Comparison of ENCODE assay signal across 30 mouse cellular contexts in the genomic region with DNA sequence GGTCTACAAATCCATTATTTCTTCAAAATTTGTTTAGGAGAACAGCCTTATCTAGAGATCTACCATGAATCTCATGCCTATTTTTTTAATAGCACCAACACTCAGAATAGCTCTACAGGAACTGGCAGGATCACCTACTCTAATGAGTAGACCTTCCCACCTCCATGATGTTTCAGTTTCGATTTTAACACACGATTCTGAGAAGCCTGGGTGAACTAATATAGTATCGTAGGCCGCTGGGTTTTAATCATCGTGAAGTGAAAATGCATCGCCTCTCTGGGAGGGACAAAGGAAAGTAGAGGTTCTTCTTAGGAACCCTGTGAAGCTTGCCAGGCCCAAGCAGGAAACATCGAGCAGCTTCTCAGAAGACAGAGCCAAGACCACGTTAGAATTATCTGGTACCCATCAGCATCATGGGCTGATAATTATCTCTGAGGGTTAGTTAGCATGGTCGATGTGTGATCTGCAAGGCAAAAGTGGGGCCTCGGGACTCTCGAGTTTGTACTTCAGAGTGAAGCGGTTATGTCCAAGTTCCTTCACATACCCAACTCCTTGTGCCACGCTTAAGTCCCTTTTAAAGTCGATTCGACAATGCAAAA.
DNase-seq lines count a peak whose midpoint lies in the region; ATAC-seq and TF ChIP-seq lines count a peak whose summit lies in the region.
"Had no signal": no experiment of that assay in that cellular context is flagged by ENCODE, and none has a peak within 500 bp of the region (broad histone marks: within the 10 kb centered on the region; RNA-seq: fewer than 3 reads in every experiment).

No protein-coding gene starts in this region.

- ATAC-seq in forebrain, embryonic 11.5 days (replicated peaks; ENCODE audit: low FRiP score), result no peak
- ATAC-seq in neural tube, embryonic 15.5 days (ENCODE audit: low FRiP score), result no peak
- ATAC-seq: forebrain, embryonic 16.5 days; intestine, embryonic 16.5 days; midbrain, embryonic 13.5 days had no signal

- peak; percentile 73 for DNase-seq in CD4-positive helper T cell, adult 2 months (ENCODE audit: low read depth, low spot score)
- DNase-seq in CH12.LX (ENCODE audit: extremely low read depth), result peak; percentile 79
- DNase-seq in induced T-regulatory cell, adult 2 months (ENCODE audit: low read depth), result peak; percentile 84
- DNase-seq in testis, postnatal 10 days (ENCODE audit: low spot score), result no peak
- no peak for DNase-seq in forebrain, embryonic 11.5 days (ENCODE audit: low spot score)
- DNase-seq: adrenal gland, postnatal 10 days; B cell, adult 2 months; cerebellum, adult 11 months; cerebellum, adult 9-10 months; cerebellum, postnatal 36 days; heart, adult 2 months; heart, postnatal 10 days; kidney, adult 8-10 months; layer of hippocampus, postnatal 36 days; liver; lung, adult 2 months; lung, postnatal 10 days; right cerebral cortex, postnatal 4 days; thymus, postnatal 4 days had no signal

- H3K27ac ChIP-seq in CH12.LX (ENCODE audit: insufficient read depth, low read depth), result peak overlapping the region; percentile 78
- H3K27ac ChIP-seq in small intestine, adult 2 months (ENCODE audit: insufficient read depth, low read depth, low read length), result peak overlapping the region; percentile 49
- no peak overlapping the region for H3K27ac ChIP-seq in forebrain, embryonic 11.5 days (ENCODE audit: low read depth, low read length)
- no peak overlapping the region for H3K27ac ChIP-seq in neural tube, embryonic 15.5 days (replicated peaks)
- H3K27ac ChIP-seq: heart, adult 2 months; heart, embryonic 13.5 days; hindbrain, embryonic 15.5 days; kidney, postnatal 0 days; liver, embryonic 14.5 days; macrophage; midbrain, embryonic 13.5 days had no signal

- H3K9ac ChIP-seq in CH12.LX (ENCODE audit: insufficient read depth, low read depth), result peak overlapping the region; percentile 75
- H3K9ac ChIP-seq in forebrain, embryonic 11.5 days (ENCODE audit: low read length), result no peak overlapping the region
- H3K9ac ChIP-seq in neural tube, embryonic 15.5 days (replicated peaks), result no peak overlapping the region
- H3K9ac ChIP-seq: embryonic facial prominence, embryonic 12.5 days; heart, embryonic 13.5 days; hindbrain, embryonic 15.5 days; liver, embryonic 14.5 days; midbrain, embryonic 13.5 days had no signal

- no peaks in the 10 kb centered on the region for H3K36me3 ChIP-seq in CH12.LX (replicated peaks in 1 of 2; ENCODE audit: control insufficient read depth in 1 of 2, insufficient read depth in 1 of 2, low read length in 1 of 2)
- H3K36me3 ChIP-seq in small intestine, adult 2 months (ENCODE audit: control insufficient read depth, insufficient read depth, low read length), result no peaks in the 10 kb centered on the region
- no peaks in the 10 kb centered on the region for H3K36me3 ChIP-seq in forebrain, embryonic 11.5 days (ENCODE audit: control insufficient read depth, insufficient read depth, low read length)
- H3K36me3 ChIP-seq in neural tube, embryonic 15.5 days, result no peaks in the 10 kb centered on the region
- H3K36me3 ChIP-seq: embryonic facial prominence, embryonic 12.5 days; heart, embryonic 13.5 days; hindbrain, embryonic 15.5 days; midbrain, embryonic 13.5 days had no signal

- in situ Hi-C loops in CH12.LX (cut with MboI; ENCODE audit: low pct_ligation_motif_present, low pct_unique_long_range_greater_than_20kb, low sequenced_read_pairs), result no loop called here

- H3K4me1 ChIP-seq in CH12.LX (ENCODE audit: control insufficient read depth in 1 of 2, insufficient read depth in 2 of 2), result peaks cover 9 to 25% of the 10 kb centered on the region in 2 experiments; a peak in 3 of 4 replicates
- H3K4me1 ChIP-seq in small intestine, adult 2 months (ENCODE audit: control insufficient read depth, insufficient read depth, insufficient read length, low read length), result no peaks in the 10 kb centered on the region
- no peaks in the 10 kb centered on the region for H3K4me1 ChIP-seq in forebrain, embryonic 11.5 days (replicated peaks; ENCODE audit: control insufficient read depth, insufficient read depth, low read length)
- H3K4me1 ChIP-seq in neural tube, embryonic 15.5 days, result no peaks in the 10 kb centered on the region
- H3K4me1 ChIP-seq: heart, embryonic 13.5 days; hindbrain, embryonic 15.5 days; midbrain, embryonic 13.5 days had no signal

- H3K79me2 ChIP-seq in CH12.LX (replicated peaks; ENCODE audit: control insufficient read depth, extremely low read depth, insufficient read depth, poor library complexity, severe bottlenecking), result no peaks in the 10 kb centered on the region

- no peak for TF ChIP-seq RAD21 in CH12.LX (IDR thresholded peaks at IDR 0.05; ENCODE audit: low read depth, low read length)

- H3K4me2 ChIP-seq in CH12.LX (ENCODE audit: insufficient read depth, low read depth, poor library complexity, severe bottlenecking), result peak overlapping the region; percentile 88
- H3K4me2 ChIP-seq in forebrain, embryonic 11.5 days (ENCODE audit: low read depth, low read length, severe bottlenecking), result no peak overlapping the region
- H3K4me2 ChIP-seq in neural tube, embryonic 15.5 days, result no peak overlapping the region
- H3K4me2 ChIP-seq: embryonic facial prominence, embryonic 12.5 days; heart, embryonic 13.5 days; hindbrain, embryonic 15.5 days; midbrain, embryonic 13.5 days had no signal

- no peaks in the 10 kb centered on the region for H3K27me3 ChIP-seq in CH12.LX (replicated peaks)
- H3K27me3 ChIP-seq in small intestine, adult 2 months (ENCODE audit: control insufficient read depth, insufficient read depth, low read length), result no peaks in the 10 kb centered on the region
- H3K27me3 ChIP-seq in forebrain, embryonic 11.5 days (ENCODE audit: control insufficient read depth, insufficient read depth, low read length), result no peaks in the 10 kb centered on the region
- H3K27me3 ChIP-seq in neural tube, embryonic 15.5 days (replicated peaks), result no peaks in the 10 kb centered on the region
- H3K27me3 ChIP-seq: embryonic facial prominence, embryonic 12.5 days; heart, embryonic 13.5 days; hindbrain, embryonic 15.5 days; midbrain, embryonic 13.5 days had no signal

- dilution Hi-C loops in CH12.LX (cut with MboI; ENCODE audit: extremely low pct_ligation_motif_present, extremely low pct_unique_long_range_greater_than_20kb, low sequenced_read_pairs), result no loop called here

- WGBS in small intestine, adult 2 months, result 72% methylated on average over 15 of the region's 15 CpGs
- WGBS in forebrain, embryonic 11.5 days, result 89% methylated on average over 15 of the region's 15 CpGs
- 95% methylated on average over 15 of the region's 15 CpGs for WGBS in neural tube, embryonic 15.5 days

- peak overlapping the region; percentile 27 to 30 (median 29) for H3K4me3 ChIP-seq in CH12.LX (replicated peaks in 1 of 3; ENCODE audit: low read depth in 2 of 3, low read length in 2 of 3, poor library complexity in 1 of 3)
- no peak overlapping the region; the same call in 1 of the 2 replicates for H3K4me3 ChIP-seq in small intestine, adult 2 months (ENCODE audit: low read depth, low read length)
- no peak overlapping the region for H3K4me3 ChIP-seq in forebrain, embryonic 11.5 days (ENCODE audit: low read depth, low read length)
- no peak overlapping the region for H3K4me3 ChIP-seq in neural tube, embryonic 15.5 days (replicated peaks)
- H3K4me3 ChIP-seq: embryonic facial prominence, embryonic 12.5 days; heart, adult 2 months; heart, embryonic 13.5 days; hindbrain, embryonic 15.5 days; midbrain, embryonic 13.5 days had no signal

- peak; percentile 45; the same call in 1 of the 2 replicates for TF ChIP-seq POLR2A in CH12.LX (IDR thresholded peaks at IDR 0.05; ENCODE audit: low read depth, low read length)
- no peak for TF ChIP-seq POLR2A in small intestine, adult 2 months (IDR thresholded peaks at IDR 0.05; ENCODE audit: low read depth, low read length)

- TF ChIP-seq CTCF in CH12.LX (conservative IDR thresholded peaks at IDR 0.05 in 1 of 2, IDR thresholded peaks at IDR 0.05 in 1 of 2; ENCODE audit: low read depth in 2 of 2, low read length in 2 of 2), result no peak
- no peak for TF ChIP-seq CTCF in small intestine, adult 2 months (IDR thresholded peaks at IDR 0.05; ENCODE audit: extremely low read depth, insufficient read length, insufficient replicate concordance, low read depth, low read length)

- TF ChIP-seq EP300 in CH12.LX (IDR thresholded peaks at IDR 0.05; ENCODE audit: low read length), result peak; percentile 71

- H3K9me3 ChIP-seq in CH12.LX (replicated peaks; ENCODE audit: low read length), result peaks cover 6% of the 10 kb centered on the region
- H3K9me3 ChIP-seq in forebrain, embryonic 11.5 days (ENCODE audit: control insufficient read depth, low read length), result no peaks in the 10 kb centered on the region
- no peaks in the 10 kb centered on the region for H3K9me3 ChIP-seq in neural tube, embryonic 15.5 days (replicated peaks)
- H3K9me3 ChIP-seq: embryonic facial prominence, embryonic 12.5 days; heart, embryonic 13.5 days; hindbrain, embryonic 15.5 days; midbrain, embryonic 13.5 days had no signal

TF ChIP-seq in CH12.LX, 34 proteins besides CTCF, POLR2A, EP300 and RAD21 (continues in another document):
- TF ChIP-seq MAX (IDR thresholded peaks at IDR 0.05; ENCODE audit: low read length), result no peak
- peak; percentile 81 for TF ChIP-seq MEF2A (IDR thresholded peaks at IDR 0.05; ENCODE audit: borderline replicate concordance, low read depth, low read length)
- no peak for TF ChIP-seq ZKSCAN1 (IDR thresholded peaks at IDR 0.05; ENCODE audit: borderline replicate concordance, low read depth, low read length)
- peak; percentile 39; the same call in 1 of the 2 replicates for TF ChIP-seq ZNF384 (IDR thresholded peaks at IDR 0.05; ENCODE audit: low read depth, low read length)
- TF ChIP-seq MAFK (IDR thresholded peaks at IDR 0.05; ENCODE audit: insufficient replicate concordance, low read length), result 0 out of 2 replicates have a peak, but pooled peaks have one; percentile 29
- 0 out of 2 replicates have a peak, but pooled peaks have one; percentile 47 for TF ChIP-seq CHD2 (IDR thresholded peaks at IDR 0.05; ENCODE audit: low read length)
- TF ChIP-seq ETS1 (conservative IDR thresholded peaks at IDR 0.05; ENCODE audit: low read depth, low read length), result peak; percentile 76; the same call in 1 of the 2 replicates
- TF ChIP-seq SMC3 (IDR thresholded peaks at IDR 0.05; ENCODE audit: low read depth, low read length), result no peak
- 0 out of 2 replicates have a peak, but pooled peaks have one; percentile 11 for TF ChIP-seq KAT2A (IDR thresholded peaks at IDR 0.05; ENCODE audit: insufficient replicate concordance, low read length)
- no peak; the same call in 1 of the 2 replicates for TF ChIP-seq CHD1 (IDR thresholded peaks at IDR 0.05; ENCODE audit: low read depth, low read length)
- TF ChIP-seq BHLHE40 (IDR thresholded peaks at IDR 0.05; ENCODE audit: low read depth, low read length), result peak; percentile 61
- peak; percentile 86 for TF ChIP-seq IRF4 (IDR thresholded peaks at IDR 0.05; ENCODE audit: low read depth, low read length)
- TF ChIP-seq TBP (conservative IDR thresholded peaks at IDR 0.05; ENCODE audit: low read depth, low read length), result peak; percentile 72
- no peak for TF ChIP-seq ZC3H11A (IDR thresholded peaks at IDR 0.05; ENCODE audit: low read depth, low read length)
- no peak; the same call in 1 of the 2 replicates for TF ChIP-seq E2F4 (IDR thresholded peaks at IDR 0.05; ENCODE audit: insufficient replicate concordance, low read depth, low read length)

Comparison
In these comparisons a context has a peak if more than half of its experiments do, and no peak if none do; other contexts are left out.
1. DNase-seq: peak in CD4-positive helper T cell, adult 2 months (single experiment), CH12.LX (single experiment) and induced T-regulatory cell, adult 2 months (single experiment); none in testis, postnatal 10 days (single experiment) and forebrain, embryonic 11.5 days (single experiment).
2. H3K27ac ChIP-seq: peak in CH12.LX (single experiment) and small intestine, adult 2 months (single experiment); none in forebrain, embryonic 11.5 days (single experiment) and neural tube, embryonic 15.5 days (single experiment).
3. H3K4me3 ChIP-seq: peak in CH12.LX (3 of 3); none in small intestine, adult 2 months (single experiment), forebrain, embryonic 11.5 days (single experiment) and neural tube, embryonic 15.5 days (single experiment).